Mouse (Mus musculus) myocyte (in vitro differentiated cells): ENCODE measurements around the gene Poldip3. TPM values are rescaled to one million over a fixed set of nuclear protein-coding genes. Genes with fewer than 3 reads are reported as not detected.

Source experiments
- H3K27me3 ChIP-seq: one replicate; pipeline ENCODE4 v1.6.1; 2011; ENCODE audit not compliant: control insufficient read depth, insufficient read depth, insufficient read length
- H3K36me3 ChIP-seq: one replicate; pipeline ENCODE4 v1.6.1; 2011; ENCODE audit not compliant: control insufficient read depth, insufficient read depth
- H3K4me2 ChIP-seq: one replicate; pipeline ENCODE4 v1.6.1; 2011; ENCODE audit warnings: low read depth, control low read depth
- H3K4me3 ChIP-seq: one replicate; pipeline ENCODE4 v1.5.1; 2011; ENCODE audit warnings: mild to moderate bottlenecking, control low read depth, moderate library complexity
- H3K79me2 ChIP-seq: one replicate; pipeline ENCODE4 v1.6.1; 2011; ENCODE audit not compliant: control insufficient read depth, insufficient read depth
- H3ac ChIP-seq: one replicate; pipeline ENCODE4 v1.6.1; 2011; ENCODE audit not compliant: control insufficient read depth, insufficient read length
- CEBPB ChIP-seq: IDR thresholded peaks from 2 replicates; pipeline ENCODE4 v1.6.1; 2011; ENCODE audit warnings: mild to moderate bottlenecking, moderate library complexity; ENCODE audit not compliant: poor library complexity, insufficient read depth, severe bottlenecking
- E2F4 ChIP-seq: IDR thresholded peaks from one replicate; pipeline ENCODE4 v1.6.1; 2011; ENCODE audit warnings: mild to moderate bottlenecking, control low read depth, moderate library complexity; ENCODE audit not compliant: insufficient read depth
- MAX ChIP-seq: IDR thresholded peaks from one replicate; pipeline ENCODE4 v1.6.1; 2011; ENCODE audit warnings: low read depth, mild to moderate bottlenecking, control low read depth
- MYOD1 ChIP-seq, 3 experiments: IDR thresholded peaks; one replicate each; pipeline ENCODE4 v1.6.1; 2011; ENCODE audit warnings: control low read depth in 2 of 3, low read depth in 2 of 3, mild to moderate bottlenecking in 2 of 3, moderate library complexity in 1 of 3; ENCODE audit not compliant: insufficient read length in 2 of 3, control insufficient read depth in 1 of 3
- MYOG ChIP-seq, 3 experiments: IDR thresholded peaks; one replicate each; pipeline ENCODE4 v1.6.1; 2011; ENCODE audit warnings: control low read depth in 2 of 3, low read depth in 2 of 3, mild to moderate bottlenecking in 2 of 3; ENCODE audit not compliant: insufficient read length in 2 of 3, control insufficient read depth in 1 of 3, insufficient read depth in 1 of 3
- POLR2A ChIP-seq: IDR thresholded peaks from one replicate; pipeline ENCODE4 v1.6.1; 2011; ENCODE audit warnings: low read depth, mild to moderate bottlenecking, control low read depth, moderate library complexity; ENCODE audit not compliant: insufficient read length
- POLR2AphosphoS2 ChIP-seq: IDR thresholded peaks from one replicate; pipeline ENCODE4 v1.6.1; 2011; ENCODE audit warnings: low read depth, control low read depth; ENCODE audit not compliant: insufficient read length
- REST ChIP-seq: IDR thresholded peaks from one replicate; pipeline ENCODE4 v1.6.1; 2011; ENCODE audit warnings: mild to moderate bottlenecking, control low read depth, moderate library complexity; ENCODE audit not compliant: insufficient read depth, insufficient read length
- SRF ChIP-seq: IDR thresholded peaks from one replicate; pipeline ENCODE4 v1.6.1; 2011; ENCODE audit warnings: low read depth; ENCODE audit not compliant: control insufficient read depth, insufficient read length
- TCF12 ChIP-seq: IDR thresholded peaks from one replicate; pipeline ENCODE4 v1.6.1; 2011; ENCODE audit warnings: mild to moderate bottlenecking, control low read depth; ENCODE audit not compliant: poor library complexity, insufficient read depth, severe bottlenecking
- TCF3 ChIP-seq: IDR thresholded peaks from one replicate; pipeline ENCODE4 v1.6.1; 2011; ENCODE audit warnings: low read depth, control low read depth; ENCODE audit not compliant: insufficient read length
- USF1 ChIP-seq: IDR thresholded peaks from one replicate; pipeline ENCODE4 v1.6.1; 2011; ENCODE audit warnings: low read depth, mild to moderate bottlenecking, control low read depth, moderate library complexity
- polyA plus RNA-seq: library from polyadenylated mRNA; unstranded; fragments of >200 nt; fragmentation: generic; extraction: Trizol; gene quantifications from one replicate; pipeline ENCODE4 v1.2.1, GENCODE M21; 2012; ENCODE audit warnings: missing spikeins

The Poldip3 gene
- polyA plus RNA-seq, 1 experiment, result 85.9 TPM

GRCm38 (mm10) chr15:83106426-83106825 lies 42.8 kb downstream of the Poldip3 start:
- Histone ChIP-seq H3K4me3 (no peak overlapping the region), H3ac (no peak overlapping the region)
- no peak for TF ChIP-seq MYOG (IDR thresholded peaks at IDR 0.05; ENCODE audit: control insufficient read depth in 1 of 3, insufficient read depth in 1 of 3, insufficient read length in 2 of 3, low read depth in 2 of 3)
- no peak for TF ChIP-seq MYOD1 (IDR thresholded peaks at IDR 0.05; ENCODE audit: control insufficient read depth in 1 of 3, insufficient read length in 2 of 3, low read depth in 2 of 3)
- no peak for TF ChIP-seq TCF3
- TF ChIP-seq MAX, result no peak
- TF ChIP-seq SRF, result no peak
- no peak for TF ChIP-seq CEBPB
- no peak for TF ChIP-seq TCF12
- no peak for TF ChIP-seq POLR2AphosphoS2
- no peak for TF ChIP-seq POLR2A
- TF ChIP-seq E2F4, result no peak
- no peak for TF ChIP-seq REST
- no peak for TF ChIP-seq USF1

GRCm38 (mm10) chr15:83103111-83103510 lies 46.1 kb downstream of the Poldip3 start:
- Histone ChIP-seq H3K4me3 (no peak overlapping the region), H3K36me3 (no peaks in the 10 kb centered on the region), H3K79me2 (no peaks in the 10 kb centered on the region), H3K27me3 (no peaks in the 10 kb centered on the region), H3K4me2 (no peak overlapping the region), H3ac (no peak overlapping the region)
- TF ChIP-seq REST, result no peak
- TF ChIP-seq CEBPB, result no peak
- TF ChIP-seq MYOD1 (IDR thresholded peaks at IDR 0.05; ENCODE audit: control insufficient read depth in 1 of 3, insufficient read length in 2 of 3, low read depth in 2 of 3), result no peak
- no peak for TF ChIP-seq POLR2AphosphoS2
- no peak for TF ChIP-seq USF1
- no peak for TF ChIP-seq TCF12
- no peak for TF ChIP-seq TCF3
- TF ChIP-seq E2F4, result no peak
- no peak for TF ChIP-seq MAX

More at GRCm38 (mm10) chr15:83106426-83106825, 42.8 kb downstream of the Poldip3 start:
- H3K79me2 ChIP-seq, result no peaks in the 10 kb centered on the region
- H3K4me2 ChIP-seq, result no peak overlapping the region
- no peaks in the 10 kb centered on the region for H3K27me3 ChIP-seq
- H3K36me3 ChIP-seq, result no peaks in the 10 kb centered on the region

GRCm38 (mm10) chr15:83100332-83100662 lies 48.9 kb downstream of the Poldip3 start:
- no peaks in the 10 kb centered on the region for H3K79me2 ChIP-seq
- TF ChIP-seq POLR2AphosphoS2 (no peak), USF1 (no peak), MYOG (IDR thresholded peaks at IDR 0.05; ENCODE audit: control insufficient read depth in 1 of 3, insufficient read depth in 1 of 3, insufficient read length in 2 of 3, low read depth in 2 of 3) (no peak), REST (no peak), TCF12 (no peak), SRF (no peak), POLR2A (no peak), CEBPB (no peak), TCF3 (no peak), E2F4 (no peak), MYOD1 (IDR thresholded peaks at IDR 0.05; ENCODE audit: control insufficient read depth in 1 of 3, insufficient read length in 2 of 3, low read depth in 2 of 3) (no peak), MAX (no peak)
- H3K4me3 ChIP-seq, result peak overlapping the region; percentile 52
- H3K4me2 ChIP-seq, result peak overlapping the region; percentile 99
- no peaks in the 10 kb centered on the region for H3K27me3 ChIP-seq
- H3ac ChIP-seq, result peak overlapping the region; percentile 16
- no peaks in the 10 kb centered on the region for H3K36me3 ChIP-seq

GRCm38 (mm10) chr15:83099533-83100331 lies 49.5 kb downstream of the Poldip3 start:
- H3K36me3 ChIP-seq, result no peaks in the 10 kb centered on the region
- peak overlapping the region; percentile 52 for H3K4me3 ChIP-seq
- no peaks in the 10 kb centered on the region for H3K27me3 ChIP-seq
- H3ac ChIP-seq, result peak overlapping the region; percentile 16
- H3K4me2 ChIP-seq, result peak overlapping the region; percentile 99
- TF ChIP-seq POLR2A (peak; percentile 85), USF1 (no peak), E2F4 (peak; percentile 60), POLR2AphosphoS2 (peak; percentile 85)
- no peaks in the 10 kb centered on the region for H3K79me2 ChIP-seq

GRCm38 (mm10) chr15:83095950-83096349 lies 53.2 kb downstream of the Poldip3 start:
- Histone ChIP-seq H3K27me3 (peaks cover 4% of the 10 kb centered on the region), H3K79me2 (no peaks in the 10 kb centered on the region), H3ac (no peak overlapping the region), H3K4me2 (no peak overlapping the region), H3K4me3 (no peak overlapping the region), H3K36me3 (no peaks in the 10 kb centered on the region)
- no peak for TF ChIP-seq TCF3
